Comparison of ENCODE assay signal across 24 mouse cellular contexts in genomic region chr7:140096055-140096454, GRCm38 (mm10). TPM values are rescaled to one million over a fixed set of nuclear protein-coding genes. Genes with fewer than 3 reads are reported as not detected.
"Had no signal": no experiment of that assay in that cellular context is flagged by ENCODE, and none has a peak within 500 bp of the region (broad histone marks: within the 10 kb centered on the region; RNA-seq: fewer than 3 reads in every experiment).

No protein-coding gene starts in this region.

- H3K27me3 ChIP-seq: liver, embryonic 15.5 days; lung, embryonic 15.5 days; midbrain, embryonic 15.5 days; neural tube, embryonic 12.5 days; stomach, embryonic 15.5 days had no signal

- H3K4me2 ChIP-seq: liver, embryonic 15.5 days; lung, embryonic 15.5 days; midbrain, embryonic 11.5 days; midbrain, embryonic 13.5 days; midbrain, embryonic 15.5 days; neural tube, embryonic 12.5 days; stomach, embryonic 15.5 days had no signal

- H3K4me1 ChIP-seq: lung, embryonic 15.5 days; midbrain, embryonic 15.5 days had no signal

- H3K36me3 ChIP-seq: liver, embryonic 15.5 days; lung, embryonic 15.5 days; midbrain, embryonic 13.5 days; midbrain, embryonic 15.5 days; neural tube, embryonic 12.5 days; stomach, embryonic 15.5 days had no signal

- H3K4me3 ChIP-seq: liver, embryonic 15.5 days; lung, embryonic 15.5 days; megakaryocyte, embryonic 14.5 days; midbrain, embryonic 13.5 days; midbrain, embryonic 15.5 days; neural tube, embryonic 12.5 days; stomach, embryonic 15.5 days had no signal

- ATAC-seq: lung, postnatal 0 days; midbrain, embryonic 13.5 days; midbrain, embryonic 15.5 days had no signal

- H3K27ac ChIP-seq: liver, embryonic 15.5 days; lung, embryonic 15.5 days; macrophage; midbrain, embryonic 13.5 days; midbrain, embryonic 15.5 days; neural tube, embryonic 12.5 days; stomach, embryonic 15.5 days; stomach, postnatal 0 days had no signal

- H3K9ac ChIP-seq: liver, embryonic 15.5 days; liver, postnatal 0 days; lung, embryonic 15.5 days; midbrain, embryonic 13.5 days; midbrain, embryonic 15.5 days; neural tube, embryonic 12.5 days; stomach, embryonic 15.5 days had no signal

- H3K9me3 ChIP-seq: liver, embryonic 15.5 days; lung, embryonic 15.5 days; midbrain, embryonic 13.5 days; midbrain, embryonic 15.5 days; neural tube, embryonic 12.5 days; stomach, embryonic 15.5 days had no signal

- DNase-seq: liver, postnatal 0 days; lung, adult 2 months; lung, postnatal 14 days; lung, postnatal 36 days; right cerebral cortex, postnatal 25 days; right cerebral cortex, postnatal 4 days; thymus, adult 2 months; thymus, postnatal 36 days had no signal

RNA-seq across cellular contexts. Expression of gene Prap1, which starts 2.9 kb away (rescaled TPM):
- total RNA-seq: midbrain, postnatal 0 days; monocyte, adult 5-6 weeks; neutrophil, adult 5-6 weeks had no signal
- polyA plus RNA-seq: liver, postnatal 0 days; lung, adult 2 months; lung, embryonic 15.5 days; lung, postnatal 0 days; macrophage; midbrain, embryonic 11.5 days; midbrain, embryonic 13.5 days; midbrain, embryonic 15.5 days; midbrain, postnatal 0 days; neural tube, embryonic 12.5 days; neural tube, embryonic 14.5 days; spleen, adult 2 months had no signal

RNA-seq across cellular contexts. Expression of gene Caly, which starts 13.7 kb away (rescaled TPM):
- total RNA-seq: monocyte, adult 5-6 weeks; neutrophil, adult 5-6 weeks had no signal
- polyA plus RNA-seq: liver, embryonic 15.5 days; macrophage; spleen, adult 2 months had no signal
